Mouse (Mus musculus): ENCODE data around the gene Ogdhl. TPM values are rescaled to one million over a fixed set of nuclear protein-coding genes. Genes with fewer than 3 reads are reported as not detected.

Gene Ogdhl
- polyA plus RNA-seq, 1 experiment from 2014 or later: 16.0 TPM

GRCm38 (mm10) chr14:32381619-32382018 is 59.8 kb downstream of the Ogdhl start:
- peaks cover 76% of the 10 kb centered on the region for H3K27me3 ChIP-seq
- WGBS: 52% methylated on average over 15 of the region's 15 CpGs

GRCm38 (mm10) chr14:32388196-32388595 is 66.4 kb downstream of the Ogdhl start, which contains the start of gene 1700024G13Rik:
1700024G13Rik (minus strand) TSS chr14:32388391.
- H3K27ac ChIP-seq: no peak within 1 kb of the TSS
- H3K36me3 ChIP-seq (replicated peaks): no peaks in the 10 kb centered on the region
- no peak within 1 kb of the TSS for H3K4me3 ChIP-seq (replicated peaks)
- peak within 1 kb of the TSS; percentile 41 for H3K4me2 ChIP-seq
- WGBS: 2% methylated on average over 13 of the region's 13 CpGs
- H3K4me1 ChIP-seq: peaks cover 10% of the 10 kb centered on the region
- no peak within 1 kb of the TSS for H3K9ac ChIP-seq
- H3K9me3 ChIP-seq: no peaks in the 10 kb centered on the region
- H3K27me3 ChIP-seq: peaks cover 37% of the 10 kb centered on the region
- ATAC-seq (ENCODE audit: low FRiP score): peak; percentile 88

More at GRCm38 (mm10) chr14:32381619-32382018, 59.8 kb downstream of the Ogdhl start:
- H3K4me2 ChIP-seq: no peak overlapping the region
- no peak overlapping the region for H3K4me3 ChIP-seq (replicated peaks)
- no peaks in the 10 kb centered on the region for H3K36me3 ChIP-seq (replicated peaks)
- no peak overlapping the region for H3K9ac ChIP-seq
- H3K9me3 ChIP-seq: no peaks in the 10 kb centered on the region
- H3K4me1 ChIP-seq: peaks cover 21% of the 10 kb centered on the region; the same call in 1 of the 2 replicates
- H3K27ac ChIP-seq: no peak overlapping the region
- ATAC-seq (ENCODE audit: low FRiP score): no peak

Other genes with a start within 250 kb of the Ogdhl start
- 19.0 and 23.4 TPM in 2 replicates for gene Oxnad1, start 236.6 kb upstream of the Ogdhl start, polyA plus RNA-seq (2016; fragmentation: Nextera tagmentation; extraction: Ambion mirVana)
- gene Dph3, start 236.3 kb upstream of the Ogdhl start, polyA plus RNA-seq (2016; fragmentation: Nextera tagmentation; extraction: Ambion mirVana): 86.9 and 90.4 TPM in 2 replicates
- gene Msmb, start 180.0 kb upstream of the Ogdhl start, polyA plus RNA-seq (2016; fragmentation: Nextera tagmentation; extraction: Ambion mirVana): not detected in 2 replicates
- gene Ncoa4, start 162.2 kb upstream of the Ogdhl start, polyA plus RNA-seq (2016; fragmentation: Nextera tagmentation; extraction: Ambion mirVana): 91.9 and 94.8 TPM in 2 replicates
- 227 and 231 TPM in 2 replicates for gene Timm23, start 120.1 kb upstream of the Ogdhl start, polyA plus RNA-seq (2016; fragmentation: Nextera tagmentation; extraction: Ambion mirVana)
- gene Parg, start 120.1 kb upstream of the Ogdhl start, polyA plus RNA-seq (2016; fragmentation: Nextera tagmentation; extraction: Ambion mirVana): 55.3 and 60.3 TPM in 2 replicates
- gene 1700024G13Rik, start 66.4 kb downstream of the Ogdhl start, polyA plus RNA-seq (2016; fragmentation: Nextera tagmentation; extraction: Ambion mirVana): not detected in 2 replicates
- gene Slc18a3, start 142.8 kb downstream of the Ogdhl start, polyA plus RNA-seq (2016; fragmentation: Nextera tagmentation; extraction: Ambion mirVana): 0.13 and 0.50 TPM in 2 replicates
- gene Chat, start 144.0 kb downstream of the Ogdhl start, polyA plus RNA-seq (2016; fragmentation: Nextera tagmentation; extraction: Ambion mirVana): 0.08 and 0.14 TPM in 2 replicates
- 30.4 and 36.9 TPM in 2 replicates for gene Ercc6, start 191.5 kb downstream of the Ogdhl start, polyA plus RNA-seq (2016; fragmentation: Nextera tagmentation; extraction: Ambion mirVana)

Measured in forebrain, embryonic 12.5 days (tissue).